Mouse (Mus musculus) intestine, embryonic 16.5 days (tissue): Measurements from ENCODE around the gene Duox1. TPM values are rescaled to one million over a fixed set of nuclear protein-coding genes. Genes with fewer than 3 reads are reported as not detected.
A peak's percentile ranks its signal among the peaks of the same experiment; 100 is the strongest.

Source experiments
- ATAC-seq: fragments of 200-750 bp; cut with Nextera tagmentation; 2 replicates; pipeline ENCODE4 v1.8.0; 2017; ENCODE audit warnings: moderate TSS enrichment, moderate library complexity
- H3K27ac ChIP-seq: fragments of 300-500 bp; sonication (generic); 2 replicates; pipeline ENCODE4 v1.5.1; 2014; ENCODE audit warnings: mild to moderate bottlenecking, low read length
- H3K27me3 ChIP-seq: fragments of 300-500 bp; sonication (generic); replicated peaks from 2 replicates; pipeline ENCODE4 v1.6.1; 2014; ENCODE audit warnings: low read length, control low read depth, mixed read lengths; ENCODE audit not compliant: control insufficient read depth, insufficient read depth
- H3K36me3 ChIP-seq: fragments of 300-500 bp; sonication (generic); 2 replicates; pipeline ENCODE4 v1.6.1; 2014; ENCODE audit warnings: low read length, control low read depth; ENCODE audit not compliant: control insufficient read depth, insufficient read depth
- H3K4me1 ChIP-seq: fragments of 300-500 bp; sonication (generic); 2 replicates; pipeline ENCODE4 v1.6.1; 2014; ENCODE audit warnings: low read length, control low read depth, mixed read lengths; ENCODE audit not compliant: control insufficient read depth, insufficient read depth
- H3K4me2 ChIP-seq: fragments of 300-500 bp; sonication (generic); 2 replicates; pipeline ENCODE4 v1.6.1; 2014; ENCODE audit warnings: low read depth, low read length, control low read depth
- H3K4me3 ChIP-seq: fragments of 300-500 bp; sonication (generic); 2 replicates; pipeline ENCODE4 v1.5.1; 2014; ENCODE audit warnings: mild to moderate bottlenecking, low read length
- H3K9ac ChIP-seq: fragments of 300-500 bp; sonication (generic); 2 replicates; pipeline ENCODE4 v1.6.1; 2014; ENCODE audit warnings: low read depth, low read length
- H3K9me3 ChIP-seq: fragments of 300-500 bp; sonication (generic); 2 replicates; pipeline ENCODE4 v1.6.1; 2016; ENCODE audit warnings: low read length, control low read depth; ENCODE audit not compliant: control insufficient read depth
- WGBS: fragments of 180-500 bp; shearing (Covaris S2); extraction: QIAGEN DNeasy Blood & Tissue Kit; methylation state at CpG from one replicate; pipeline ENCODE4 v1.1.7; 2014; 5-methylcytosine and 5-hydroxymethylcytosine counted together
- polyA plus RNA-seq: library from polyadenylated mRNA; unstranded; fragments of >200 nt; fragmentation: Nextera tagmentation; extraction: Ambion mirVana; gene quantifications from 2 replicates; pipeline ENCODE4 v1.2.1, GENCODE M21; 2015

Duox1 gene
- polyA plus RNA-seq, 1 experiment from 2014 or later = 0.06 TPM

GRCm38 (mm10) chr2:122361181-122361580 lies 45.7 kb downstream of the Duox1 start:
- H3K36me3 ChIP-seq = no peaks in the 10 kb centered on the region
- no peaks in the 10 kb centered on the region for H3K27me3 ChIP-seq
- 0 out of 2 replicates have a peak overlapping the region, but pooled peaks have one; percentile 13 for H3K9ac ChIP-seq
- ATAC-seq = no peak
- H3K9me3 ChIP-seq = no peaks in the 10 kb centered on the region
- WGBS = 83% methylated on average over 6 of the region's 6 CpGs
- H3K27ac ChIP-seq = no peak overlapping the region
- no peak overlapping the region for H3K4me2 ChIP-seq
- H3K4me1 ChIP-seq = peaks cover 12% of the 10 kb centered on the region; the same call in 1 of the 2 replicates
- no peak overlapping the region for H3K4me3 ChIP-seq

- no peak overlapping the region for H3K4me3 ChIP-seq
- peaks cover 12% of the 10 kb centered on the region; the same call in 1 of the 2 replicates for H3K4me1 ChIP-seq
- 62% methylated on average over 10 of the region's 10 CpGs for WGBS
- H3K36me3 ChIP-seq = no peaks in the 10 kb centered on the region
- H3K27ac ChIP-seq = no peak overlapping the region
- H3K9ac ChIP-seq = no peak overlapping the region
- no peak for ATAC-seq
- no peak overlapping the region for H3K4me2 ChIP-seq
- no peaks in the 10 kb centered on the region for H3K27me3 ChIP-seq
- H3K9me3 ChIP-seq = no peaks in the 10 kb centered on the region
Observed at GRCm38 (mm10) chr2:122361868-122362621, 46.6 kb downstream of the Duox1 start.

GRCm38 (mm10) chr2:122362622-122363523 lies 47.4 kb downstream of the Duox1 start:
- Histone ChIP-seq H3K4me2 (no peak overlapping the region), H3K27ac (no peak overlapping the region), H3K36me3 (no peaks in the 10 kb centered on the region), H3K9me3 (no peaks in the 10 kb centered on the region), H3K9ac (no peak overlapping the region), H3K27me3 (no peaks in the 10 kb centered on the region), H3K4me1 (peaks cover 15% of the 10 kb centered on the region; the same call in 1 of the 2 replicates), H3K4me3 (no peak overlapping the region)
- ATAC-seq = no peak
- 87% methylated on average over 13 of the region's 13 CpGs for WGBS

DNA sequence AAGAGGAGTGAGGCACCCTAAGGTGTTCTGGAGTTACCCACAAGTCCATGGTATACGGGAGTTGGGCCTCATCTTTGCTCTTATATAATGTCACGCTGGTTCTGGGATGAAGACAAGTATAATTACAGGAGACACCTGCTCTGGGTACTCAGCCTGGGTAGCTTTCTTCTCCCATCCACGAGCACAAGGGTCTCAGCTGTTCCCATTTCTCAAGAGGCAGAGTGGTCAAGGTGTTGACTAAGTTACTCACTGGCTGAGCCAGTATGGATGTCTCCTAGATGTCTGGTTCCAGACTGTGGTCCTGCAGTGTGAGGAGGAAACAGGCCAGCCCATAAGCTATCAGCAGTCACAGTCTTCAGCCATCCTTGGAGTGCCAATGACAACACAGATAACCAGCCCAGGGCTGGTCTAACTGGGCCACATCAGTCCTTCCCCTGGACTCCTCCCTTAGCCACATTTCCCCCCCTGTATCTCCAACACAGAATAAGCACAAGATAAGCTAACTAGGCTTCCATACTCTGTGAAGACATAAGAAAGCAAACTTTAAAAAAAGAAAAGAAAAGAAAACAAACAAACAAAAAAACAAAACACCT lies 49.0 kb downstream of the Duox1 start:
- Histone ChIP-seq H3K4me2 (no peak overlapping the region), H3K27me3 (no peaks in the 10 kb centered on the region), H3K9ac (no peak overlapping the region), H3K27ac (no peak overlapping the region), H3K4me3 (no peak overlapping the region), H3K36me3 (no peaks in the 10 kb centered on the region), H3K9me3 (no peaks in the 10 kb centered on the region), H3K4me1 (peaks cover 17% of the 10 kb centered on the region)
- ATAC-seq = no peak
- 82% methylated on average over 3 of the region's 3 CpGs for WGBS

DNA sequence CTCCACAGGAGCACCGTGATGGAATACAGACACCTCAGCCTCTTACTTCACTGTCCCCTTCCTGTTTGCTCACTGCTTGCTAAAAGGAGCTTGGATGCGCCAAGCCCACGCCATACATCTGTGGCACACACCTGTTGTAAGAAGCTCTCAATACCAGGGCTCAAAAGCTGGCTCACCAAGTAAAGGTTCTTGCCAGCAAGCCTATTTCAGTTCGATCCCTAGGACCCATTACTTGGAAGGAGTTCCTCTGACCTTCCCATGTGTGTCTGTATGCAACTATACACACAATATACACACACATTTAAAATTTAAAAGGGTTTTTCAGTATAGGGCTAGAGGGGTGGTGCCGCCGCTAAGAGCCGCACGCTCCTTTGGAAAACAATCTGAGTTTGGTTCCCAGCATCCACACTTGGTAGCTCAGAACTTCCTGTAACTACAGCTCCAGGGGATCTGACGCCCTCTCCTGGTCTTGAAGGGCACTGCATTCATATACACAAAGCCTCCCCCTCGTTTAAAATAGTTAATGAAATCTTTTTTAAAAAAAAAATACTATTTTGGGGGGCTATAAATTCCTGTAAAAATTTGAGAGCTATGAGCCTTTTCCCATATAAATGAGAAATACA lies 49.9 kb downstream of the Duox1 start:
- H3K4me2 ChIP-seq = no peak overlapping the region
- no peak overlapping the region for H3K27ac ChIP-seq
- H3K4me1 ChIP-seq = peaks cover 20% of the 10 kb centered on the region
- ATAC-seq = no peak
- H3K36me3 ChIP-seq = no peaks in the 10 kb centered on the region
- no peak overlapping the region for H3K4me3 ChIP-seq
- 88% methylated on average over 10 of the region's 10 CpGs for WGBS
- H3K27me3 ChIP-seq = no peaks in the 10 kb centered on the region
- H3K9ac ChIP-seq = no peak overlapping the region
- H3K9me3 ChIP-seq = no peaks in the 10 kb centered on the region

GRCm38 (mm10) chr2:122366039-122366438 lies 50.6 kb downstream of the Duox1 start:
- Histone ChIP-seq H3K27ac (no peak overlapping the region), H3K27me3 (no peaks in the 10 kb centered on the region), H3K9me3 (no peaks in the 10 kb centered on the region), H3K36me3 (no peaks in the 10 kb centered on the region), H3K9ac (no peak overlapping the region), H3K4me1 (peaks cover 19% of the 10 kb centered on the region), H3K4me2 (no peak overlapping the region), H3K4me3 (no peak overlapping the region)
- no peak for ATAC-seq
- WGBS = 90% methylated on average over 3 of the region's 3 CpGs

DNA sequence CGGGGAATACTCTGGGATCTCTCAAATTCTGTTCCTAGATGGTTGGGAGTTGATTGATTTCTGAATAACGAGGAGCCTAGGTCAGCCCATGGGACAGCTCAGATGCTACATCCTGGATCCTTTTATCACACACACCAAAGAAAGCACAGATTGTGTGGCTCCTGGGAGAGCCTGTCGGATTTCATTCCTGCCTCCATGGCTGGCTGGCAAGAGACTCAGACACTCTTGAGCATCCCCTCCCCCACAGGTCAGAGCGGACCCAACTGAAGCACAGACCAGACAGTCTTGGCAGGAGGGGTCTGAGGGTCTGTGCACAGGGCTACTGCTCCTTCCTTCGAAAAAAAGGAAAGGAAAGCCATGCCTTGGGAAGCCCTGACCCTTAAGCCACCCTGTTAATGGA lies 51.2 kb downstream of the Duox1 start:
- ATAC-seq = no peak

GRCm38 (mm10) chr2:122367181-122367580 lies 51.7 kb downstream of the Duox1 start:
- H3K36me3 ChIP-seq = no peaks in the 10 kb centered on the region
- H3K27ac ChIP-seq = no peak overlapping the region
- no peak overlapping the region for H3K9ac ChIP-seq
- H3K27me3 ChIP-seq = no peaks in the 10 kb centered on the region
- 45% methylated on average over 4 of the region's 4 CpGs for WGBS
- H3K4me1 ChIP-seq = peaks cover 10% of the 10 kb centered on the region
- no peak overlapping the region for H3K4me3 ChIP-seq
- peak overlapping the region; percentile 89 for H3K4me2 ChIP-seq
- no peak for ATAC-seq
- no peaks in the 10 kb centered on the region for H3K9me3 ChIP-seq

More for the DNA sequence above, 51.2 kb downstream of the Duox1 start:
- Histone ChIP-seq H3K9ac (no peak overlapping the region), H3K4me2 (no peak overlapping the region), H3K27ac (no peak overlapping the region), H3K4me1 (peaks cover 13% of the 10 kb centered on the region), H3K9me3 (no peaks in the 10 kb centered on the region), H3K36me3 (no peaks in the 10 kb centered on the region), H3K4me3 (no peak overlapping the region), H3K27me3 (no peaks in the 10 kb centered on the region)
- WGBS = 46% methylated on average over 5 of the region's 5 CpGs

GRCm38 (mm10) chr2:122367701-122368080 lies 52.2 kb downstream of the Duox1 start:
- Histone ChIP-seq H3K27ac (no peak overlapping the region), H3K9me3 (no peaks in the 10 kb centered on the region), H3K4me1 (peaks cover 10% of the 10 kb centered on the region), H3K4me2 (peak overlapping the region; percentile 89), H3K4me3 (peak overlapping the region; percentile 74), H3K27me3 (no peaks in the 10 kb centered on the region), H3K9ac (peak overlapping the region; percentile 82), H3K36me3 (no peaks in the 10 kb centered on the region)
- ATAC-seq = no peak
- 25% methylated on average over 4 of the region's 4 CpGs for WGBS
